Mouse (Mus musculus) ovary, adult 10 weeks (tissue): Measurements from ENCODE around the gene Osbpl2. TPM values are rescaled to one million over a fixed set of nuclear protein-coding genes. Genes with fewer than 3 reads are reported as not detected.

Experiments used
- polyA plus RNA-seq: library from polyadenylated mRNA; stranded (reverse); fragments of 350-450 nt; fragmentation: Illumina TruSeq; extraction: RNeasy Lipid Tissue Mini Kit (QIAGEN cat#74804); gene quantifications from one replicate; pipeline ENCODE4 v1.2.3, GENCODE M21; 2014

Gene Osbpl2
- polyA plus RNA-seq = 56.6 TPM

GRCm38 (mm10) chr2:180118661-180119438 is at the start of gene Osbpl2:
TSS of gene Osbpl2 (plus strand) at chr2:180119306.

GRCm38 (mm10) chr2:180070481-180071453 is 48.3 kb upstream of the Osbpl2 start, which contains the start of gene Mtg2:
TSS of gene Mtg2 (plus strand) at chr2:180070588.

GRCm38 (mm10) chr2:180103978-180104658 is 15.0 kb upstream of the Osbpl2 start, which contains the start of gene Hrh3:
TSS of gene Hrh3 (minus strand) at chr2:180104488.

GRCm38 (mm10) chr2:180170806-180171521 is 51.9 kb downstream of the Osbpl2 start, which contains the start of gene Adrm1:
TSS of gene Adrm1 (plus strand) at chr2:180171485.

Other genes with a start within 250 kb of the Osbpl2 start
- 15.3 TPM for gene Taf4, start 142.7 kb upstream of the Osbpl2 start, polyA plus RNA-seq
- 112 TPM for gene Lsm14b, start 94.3 kb upstream of the Osbpl2 start, polyA plus RNA-seq
- gene Psma7, start 76.9 kb upstream of the Osbpl2 start, polyA plus RNA-seq = 49.5 TPM
- 11.1 TPM for gene Ss18l1, start 76.8 kb upstream of the Osbpl2 start, polyA plus RNA-seq
- gene Mtg2, start 48.7 kb upstream of the Osbpl2 start, polyA plus RNA-seq = 0.51 TPM
- gene Hrh3, start 14.8 kb upstream of the Osbpl2 start, polyA plus RNA-seq = not detected
- gene Adrm1, start 52.2 kb downstream of the Osbpl2 start, polyA plus RNA-seq = 11.2 TPM
- 3.3 TPM for gene Lama5, start 106.6 kb downstream of the Osbpl2 start, polyA plus RNA-seq
- gene Rps21, start 138.1 kb downstream of the Osbpl2 start, polyA plus RNA-seq = 246 TPM
- gene Cables2, start 154.2 kb downstream of the Osbpl2 start, polyA plus RNA-seq = 12.3 TPM
- gene Rbbp8nl, start 170.6 kb downstream of the Osbpl2 start, polyA plus RNA-seq = not detected
- gene Gata5, start 215.4 kb downstream of the Osbpl2 start, polyA plus RNA-seq = 0.17 TPM